Mouse (Mus musculus): ENCODE results near the gene Prps1l1. TPM values are rescaled to one million over a fixed set of nuclear protein-coding genes. Genes with fewer than 3 reads are reported as not detected.

Gene Prps1l1
- polyA plus RNA-seq, 1 experiment from 2014 or later: 0.11 TPM

- Histone ChIP-seq H3K27ac (ENCODE audit: low read length) (no peak overlapping the region), H3K9me3 (replicated peaks; ENCODE audit: control insufficient read depth, low read length) (0 out of 2 replicates have a peak, but pooled peaks cover 4% of the 10 kb centered on the region), H3K4me3 (ENCODE audit: low read length) (no peak overlapping the region), H3K27me3 (ENCODE audit: control insufficient read depth, insufficient read depth, low read length) (no peaks in the 10 kb centered on the region), H3K4me2 (ENCODE audit: low read depth, low read length) (no peak overlapping the region), H3K36me3 (ENCODE audit: control insufficient read depth, insufficient read depth) (no peaks in the 10 kb centered on the region), H3K9ac (ENCODE audit: low read length) (no peak overlapping the region), H3K4me1 (ENCODE audit: control insufficient read depth, insufficient read depth, low read length) (no peaks in the 10 kb centered on the region)
- no peak for ATAC-seq (replicated peaks; ENCODE audit: extremely low read depth, insufficient read depth, low FRiP score)
- WGBS: 77% methylated on average over 12 of the region's 12 CpGs
These were observed 14.4 kb downstream of the Prps1l1 start for GRCm38 (mm10) chr12:34998778-34999467.

- no peaks in the 10 kb centered on the region for H3K4me1 ChIP-seq (ENCODE audit: control insufficient read depth, insufficient read depth, low read length)
- H3K27me3 ChIP-seq (ENCODE audit: control insufficient read depth, insufficient read depth, low read length): no peaks in the 10 kb centered on the region
- H3K9ac ChIP-seq (ENCODE audit: low read length): no peak overlapping the region
- no peak overlapping the region for H3K4me2 ChIP-seq (ENCODE audit: low read depth, low read length)
- no peak overlapping the region for H3K27ac ChIP-seq (ENCODE audit: low read length)
- WGBS: 45% methylated on average over 4 of the region's 4 CpGs
- ATAC-seq (replicated peaks; ENCODE audit: extremely low read depth, insufficient read depth, low FRiP score): no peak
- no peak overlapping the region for H3K4me3 ChIP-seq (ENCODE audit: low read length)
- no peaks in the 10 kb centered on the region for H3K36me3 ChIP-seq (ENCODE audit: control insufficient read depth, insufficient read depth)
- 0 out of 2 replicates have a peak, but pooled peaks cover 4% of the 10 kb centered on the region for H3K9me3 ChIP-seq (replicated peaks; ENCODE audit: control insufficient read depth, low read length)
These were observed 15.8 kb downstream of the Prps1l1 start for GRCm38 (mm10) chr12:35000323-35000722.

- H3K27ac ChIP-seq (ENCODE audit: low read length): no peak overlapping the region
- H3K9ac ChIP-seq (ENCODE audit: low read length): no peak overlapping the region
- no peaks in the 10 kb centered on the region for H3K27me3 ChIP-seq (ENCODE audit: control insufficient read depth, insufficient read depth, low read length)
- no peaks in the 10 kb centered on the region for H3K9me3 ChIP-seq (replicated peaks; ENCODE audit: control insufficient read depth, low read length)
- no peaks in the 10 kb centered on the region for H3K4me1 ChIP-seq (ENCODE audit: control insufficient read depth, insufficient read depth, low read length)
- no peak overlapping the region for H3K4me3 ChIP-seq (ENCODE audit: low read length)
- no peaks in the 10 kb centered on the region for H3K36me3 ChIP-seq (ENCODE audit: control insufficient read depth, insufficient read depth)
- no peak overlapping the region for H3K4me2 ChIP-seq (ENCODE audit: low read depth, low read length)
- no peak for ATAC-seq (replicated peaks; ENCODE audit: extremely low read depth, insufficient read depth, low FRiP score)
These were observed 21.2 kb downstream of the Prps1l1 start for GRCm38 (mm10) chr12:35005748-35006147.

DNA sequence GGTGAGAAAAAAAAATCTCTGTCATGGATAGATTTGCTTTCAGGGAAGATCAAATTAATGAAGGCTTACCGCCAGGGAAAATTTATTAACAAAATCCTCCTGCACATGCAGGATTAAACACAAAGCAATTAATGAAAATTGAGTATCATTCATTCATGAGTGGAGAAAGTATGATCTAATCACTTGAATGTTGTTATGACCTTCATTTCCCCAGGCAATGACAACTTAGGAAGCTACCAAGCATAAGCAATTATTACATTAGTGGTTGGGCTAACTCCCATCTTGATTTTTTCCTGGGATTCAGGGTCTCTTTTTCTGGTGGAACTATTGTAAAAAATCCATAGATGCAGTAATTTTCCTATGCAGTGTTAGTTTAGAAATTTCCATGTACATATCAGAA lies 23.3 kb downstream of the Prps1l1 start:
- Histone ChIP-seq H3K9me3 (replicated peaks; ENCODE audit: control insufficient read depth, low read length) (no peaks in the 10 kb centered on the region), H3K27ac (ENCODE audit: low read length) (no peak overlapping the region), H3K4me2 (ENCODE audit: low read depth, low read length) (no peak overlapping the region), H3K27me3 (ENCODE audit: control insufficient read depth, insufficient read depth, low read length) (no peaks in the 10 kb centered on the region), H3K4me3 (ENCODE audit: low read length) (no peak overlapping the region), H3K4me1 (ENCODE audit: control insufficient read depth, insufficient read depth, low read length) (no peaks in the 10 kb centered on the region), H3K9ac (ENCODE audit: low read length) (no peak overlapping the region), H3K36me3 (ENCODE audit: control insufficient read depth, insufficient read depth) (no peaks in the 10 kb centered on the region)
- WGBS: 89% methylated on average over 1 of the region's 1 CpGs
- no peak for ATAC-seq (replicated peaks; ENCODE audit: extremely low read depth, insufficient read depth, low FRiP score)

GRCm38 (mm10) chr12:35008340-35009137 lies 24.0 kb downstream of the Prps1l1 start:
- 72% methylated on average over 11 of the region's 11 CpGs for WGBS
- Histone ChIP-seq H3K4me3 (ENCODE audit: low read length) (no peak overlapping the region), H3K27me3 (ENCODE audit: control insufficient read depth, insufficient read depth, low read length) (no peaks in the 10 kb centered on the region), H3K9ac (ENCODE audit: low read length) (no peak overlapping the region), H3K9me3 (replicated peaks; ENCODE audit: control insufficient read depth, low read length) (no peaks in the 10 kb centered on the region), H3K4me2 (ENCODE audit: low read depth, low read length) (no peak overlapping the region), H3K4me1 (ENCODE audit: control insufficient read depth, insufficient read depth, low read length) (no peaks in the 10 kb centered on the region), H3K36me3 (ENCODE audit: control insufficient read depth, insufficient read depth) (no peaks in the 10 kb centered on the region), H3K27ac (ENCODE audit: low read length) (no peak overlapping the region)
- ATAC-seq (replicated peaks; ENCODE audit: extremely low read depth, insufficient read depth, low FRiP score): no peak

- ATAC-seq (replicated peaks; ENCODE audit: extremely low read depth, insufficient read depth, low FRiP score): no peak
- 41% methylated on average over 1 of the region's 1 CpGs for WGBS
- no peak overlapping the region for H3K4me2 ChIP-seq (ENCODE audit: low read depth, low read length)
These were observed 26.9 kb downstream of the Prps1l1 start for GRCm38 (mm10) chr12:35011462-35011861.

GRCm38 (mm10) chr12:35013950-35014349 lies 29.4 kb downstream of the Prps1l1 start:
- WGBS: 58% methylated on average over 2 of the region's 2 CpGs
- Histone ChIP-seq H3K4me1 (ENCODE audit: control insufficient read depth, insufficient read depth, low read length) (no peaks in the 10 kb centered on the region), H3K27me3 (ENCODE audit: control insufficient read depth, insufficient read depth, low read length) (no peaks in the 10 kb centered on the region), H3K4me2 (ENCODE audit: low read depth, low read length) (no peak overlapping the region), H3K36me3 (ENCODE audit: control insufficient read depth, insufficient read depth) (no peaks in the 10 kb centered on the region), H3K27ac (ENCODE audit: low read length) (no peak overlapping the region), H3K4me3 (ENCODE audit: low read length) (no peak overlapping the region), H3K9ac (ENCODE audit: low read length) (no peak overlapping the region), H3K9me3 (replicated peaks; ENCODE audit: control insufficient read depth, low read length) (no peaks in the 10 kb centered on the region)
- ATAC-seq (replicated peaks; ENCODE audit: extremely low read depth, insufficient read depth, low FRiP score): no peak

More at GRCm38 (mm10) chr12:35011462-35011861, 26.9 kb downstream of the Prps1l1 start:
- Histone ChIP-seq H3K4me3 (ENCODE audit: low read length) (no peak overlapping the region), H3K9me3 (replicated peaks; ENCODE audit: control insufficient read depth, low read length) (no peaks in the 10 kb centered on the region), H3K9ac (ENCODE audit: low read length) (no peak overlapping the region), H3K27ac (ENCODE audit: low read length) (no peak overlapping the region), H3K36me3 (ENCODE audit: control insufficient read depth, insufficient read depth) (no peaks in the 10 kb centered on the region), H3K27me3 (ENCODE audit: control insufficient read depth, insufficient read depth, low read length) (no peaks in the 10 kb centered on the region), H3K4me1 (ENCODE audit: control insufficient read depth, insufficient read depth, low read length) (no peaks in the 10 kb centered on the region)

GRCm38 (mm10) chr12:35016056-35016455 lies 31.5 kb downstream of the Prps1l1 start:
- H3K9ac ChIP-seq (ENCODE audit: low read length): no peak overlapping the region
- H3K36me3 ChIP-seq (ENCODE audit: control insufficient read depth, insufficient read depth): no peaks in the 10 kb centered on the region
- no peaks in the 10 kb centered on the region for H3K4me1 ChIP-seq (ENCODE audit: control insufficient read depth, insufficient read depth, low read length)
- H3K9me3 ChIP-seq (replicated peaks; ENCODE audit: control insufficient read depth, low read length): no peaks in the 10 kb centered on the region
- no peak overlapping the region for H3K4me3 ChIP-seq (ENCODE audit: low read length)
- no peak overlapping the region for H3K4me2 ChIP-seq (ENCODE audit: low read depth, low read length)
- no peaks in the 10 kb centered on the region for H3K27me3 ChIP-seq (ENCODE audit: control insufficient read depth, insufficient read depth, low read length)
- ATAC-seq (replicated peaks; ENCODE audit: extremely low read depth, insufficient read depth, low FRiP score): no peak
- no peak overlapping the region for H3K27ac ChIP-seq (ENCODE audit: low read length)
- 48% methylated on average over 3 of the region's 3 CpGs for WGBS
